Mouse (Mus musculus) 3T3-L1 (cell line): ENCODE measurements around the gene Actn2.
A peak's percentile ranks its signal among the peaks of the same experiment; 100 is the strongest.

Experiments
- DNase-seq: peaks from one replicate; pipeline ENCODE4 v3.0.0-alpha.2; 2015; ENCODE audit warnings: low read depth, low spot score

Gene Actn2

GRCm38 (mm10) chr13:12257391-12258380 lies 82.9 kb downstream of the Actn2 start, which contains the start of gene Mtr:
Gene Mtr (minus strand): TSS chr13:12258113.
- peak; percentile 98 for DNase-seq

DNA sequence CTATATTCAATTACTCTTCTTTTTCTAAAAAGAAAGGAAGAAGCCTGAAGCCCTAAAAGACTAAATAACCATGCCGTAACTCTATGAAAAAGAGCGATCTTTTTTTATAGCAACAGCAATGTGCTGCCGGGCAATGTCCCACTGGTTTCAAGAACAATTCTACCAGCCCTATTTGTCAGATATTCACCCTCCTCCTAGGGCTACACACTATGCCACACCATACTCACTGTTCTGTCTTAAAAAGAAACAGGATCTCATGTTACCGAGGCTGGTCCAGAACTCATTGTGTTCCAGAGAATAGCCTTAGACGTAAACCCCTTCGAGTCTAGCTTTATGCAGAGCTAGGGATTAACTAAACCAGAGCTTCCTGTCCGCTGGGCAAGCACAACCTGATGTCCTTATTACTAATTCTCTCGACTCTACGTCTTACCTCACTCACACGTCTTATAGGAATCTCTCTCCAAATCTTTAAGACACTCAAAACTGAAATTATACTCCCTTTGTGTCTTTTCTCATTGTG lies 83.6 kb downstream of the Actn2 start:
- peak; percentile 42 for DNase-seq

DNA sequence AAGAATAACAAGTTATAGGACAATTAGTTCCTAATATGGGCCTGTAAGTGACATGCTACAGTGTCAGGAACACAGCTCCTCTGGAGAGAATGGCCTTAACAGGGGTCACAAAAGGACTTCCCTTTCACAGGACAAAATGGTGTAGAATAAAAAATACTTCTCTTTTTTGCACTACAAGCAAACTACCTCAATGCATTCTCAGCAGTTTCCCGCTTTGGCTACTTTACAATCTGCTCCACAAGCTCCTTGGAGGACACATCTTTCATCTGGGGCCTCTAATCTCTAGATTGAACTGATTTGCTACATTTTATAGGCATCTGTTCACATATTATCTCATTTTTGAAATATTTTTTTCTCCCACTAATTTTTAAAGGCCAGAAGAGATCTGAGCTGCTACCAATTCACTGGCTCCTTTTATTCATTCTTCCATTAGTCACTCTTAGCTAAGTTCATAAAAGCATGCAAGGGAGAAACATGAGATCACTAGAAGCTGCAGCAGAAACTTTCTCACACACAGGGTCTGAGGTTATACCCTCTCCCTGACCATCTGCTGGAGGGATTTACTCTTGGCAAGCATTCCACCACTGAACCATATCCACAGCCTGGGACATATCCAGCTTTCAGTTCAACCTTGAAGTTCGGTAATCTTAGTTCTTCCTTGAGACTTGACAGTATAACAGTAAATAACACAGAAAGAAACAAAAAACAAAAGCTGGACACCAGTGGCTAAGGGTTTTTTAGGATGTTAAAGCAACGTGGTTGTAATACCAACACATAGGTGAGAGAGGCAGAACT lies 84.5 kb downstream of the Actn2 start:
- DNase-seq = peak; percentile 17

DNA sequence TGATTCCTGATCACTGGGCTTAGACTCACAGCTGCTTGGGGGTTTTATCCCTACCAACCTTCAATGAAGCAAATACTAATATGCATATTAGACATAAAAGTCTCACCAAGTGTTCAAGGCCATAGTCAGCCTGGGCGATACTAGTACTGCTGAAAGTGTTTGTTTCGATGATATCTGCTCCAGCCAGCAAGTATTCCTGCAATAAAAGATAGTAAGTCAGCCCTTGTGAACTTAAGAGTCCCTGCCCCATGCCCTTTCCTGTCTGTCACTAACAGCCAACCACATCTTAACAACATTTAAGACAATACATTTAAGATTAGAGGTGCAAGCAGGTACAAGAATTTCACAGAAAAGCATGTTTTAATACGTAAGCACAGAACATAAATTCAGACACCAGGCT lies 90.1 kb downstream of the Actn2 start:
- no peak for DNase-seq

DNA sequence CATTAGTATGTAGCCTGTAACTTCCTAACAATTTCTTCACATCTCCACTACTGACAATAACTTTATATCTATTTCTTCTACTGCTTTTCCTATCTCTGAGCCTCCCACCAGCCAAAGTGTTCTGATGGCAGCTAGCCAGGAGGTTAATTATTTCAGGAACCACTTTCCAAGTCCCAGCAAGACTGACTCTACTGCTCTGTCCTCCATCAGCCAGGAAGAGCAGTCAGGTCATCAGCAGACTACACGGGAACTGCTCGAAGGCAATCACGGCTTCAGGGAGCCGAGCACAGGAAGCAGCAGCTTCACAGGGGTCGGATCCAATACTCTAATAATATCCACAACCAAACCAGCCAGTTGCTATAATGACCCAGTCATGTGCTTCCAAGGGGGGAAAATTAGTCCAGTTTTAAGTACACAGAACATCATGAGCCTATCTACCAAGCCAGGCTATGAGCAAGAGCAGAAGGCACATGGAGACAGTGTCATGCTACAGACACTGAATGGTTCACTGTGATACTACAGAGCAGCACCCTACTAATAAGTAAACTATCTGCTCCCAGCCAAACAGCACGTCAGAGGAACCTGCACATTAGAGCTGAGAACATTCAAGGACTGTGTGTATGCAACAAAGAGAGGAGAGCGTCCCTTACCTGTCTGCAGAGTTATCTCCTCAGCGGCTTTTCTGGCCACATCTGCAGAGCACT lies 91.2 kb downstream of the Actn2 start:
- no peak for DNase-seq

- DNase-seq = no peak
Observed at GRCm38 (mm10) chr13:12245938-12246337, 94.6 kb downstream of the Actn2 start.

DNA sequence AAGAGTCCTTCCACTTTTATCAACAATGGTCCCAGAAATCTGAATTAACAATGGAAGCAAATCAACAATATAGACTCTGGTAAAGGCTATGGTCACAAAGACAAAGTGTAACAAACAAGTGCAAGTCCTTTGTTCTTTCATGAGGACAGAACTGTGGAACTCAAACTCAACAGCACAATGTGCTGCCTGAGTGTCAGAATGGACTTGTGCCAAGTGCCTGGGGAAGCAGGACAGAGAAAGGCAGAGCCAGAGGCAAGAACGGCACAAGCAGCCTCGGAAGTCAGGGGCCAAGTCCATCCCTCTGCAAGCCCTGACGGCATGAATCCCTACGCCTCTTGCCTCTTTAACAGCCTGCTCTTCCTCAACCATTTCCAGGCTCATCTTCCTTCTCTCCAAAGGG lies 96.6 kb downstream of the Actn2 start:
- DNase-seq = no peak

- DNase-seq = peak; percentile 68
Observed at GRCm38 (mm10) chr13:12232141-12232540, 108.4 kb downstream of the Actn2 start.

DNA sequence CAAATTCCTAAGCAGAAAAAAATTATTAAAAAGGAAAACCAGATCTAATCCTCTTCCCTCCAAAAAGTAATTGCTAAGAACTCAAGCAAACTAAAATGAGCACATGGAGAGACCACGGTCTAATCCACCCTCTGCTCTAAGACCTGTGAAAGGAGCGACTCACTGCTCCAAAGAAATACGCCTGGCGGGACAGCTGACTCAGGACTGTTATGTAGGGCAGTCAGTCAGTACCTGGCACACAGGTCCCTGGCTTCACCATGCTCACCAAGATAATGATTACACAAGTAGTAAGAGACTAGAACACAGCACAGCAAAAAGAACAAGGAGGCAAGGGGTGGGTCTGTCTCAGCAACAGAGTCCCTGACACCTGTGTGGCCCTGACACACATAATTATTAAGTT lies 112.3 kb downstream of the Actn2 start:
- DNase-seq = no peak

GRCm38 (mm10) chr13:12227606-12228005 lies 113.0 kb downstream of the Actn2 start:
- no peak for DNase-seq
